Mouse (Mus musculus): ENCODE data around the gene Jag2.

GRCm38 (mm10) chr12:112952926-112953565 lies 23.5 kb upstream of the Jag2 start:
- TF ChIP-seq CTCF (IDR thresholded peaks at IDR 0.05; ENCODE audit: low read depth) (no peak), EP300 (IDR thresholded peaks at IDR 0.05; ENCODE audit: low read depth) (no peak)
